Mouse (Mus musculus) stomach, postnatal 0 days (tissue): Measurements from ENCODE around the gene Rnf207.

Source experiments
- CTCF ChIP-seq: IDR thresholded peaks from 2 replicates; pipeline ENCODE4 v1.5.1; 2016; ENCODE audit warnings: antibody characterized with exemption, low read depth, mild to moderate bottlenecking, moderate library complexity
- EP300 ChIP-seq: optimal IDR thresholded peaks from 2 replicates; pipeline ENCODE3; 2016; ENCODE audit warnings: antibody characterized with exemption

DNA sequence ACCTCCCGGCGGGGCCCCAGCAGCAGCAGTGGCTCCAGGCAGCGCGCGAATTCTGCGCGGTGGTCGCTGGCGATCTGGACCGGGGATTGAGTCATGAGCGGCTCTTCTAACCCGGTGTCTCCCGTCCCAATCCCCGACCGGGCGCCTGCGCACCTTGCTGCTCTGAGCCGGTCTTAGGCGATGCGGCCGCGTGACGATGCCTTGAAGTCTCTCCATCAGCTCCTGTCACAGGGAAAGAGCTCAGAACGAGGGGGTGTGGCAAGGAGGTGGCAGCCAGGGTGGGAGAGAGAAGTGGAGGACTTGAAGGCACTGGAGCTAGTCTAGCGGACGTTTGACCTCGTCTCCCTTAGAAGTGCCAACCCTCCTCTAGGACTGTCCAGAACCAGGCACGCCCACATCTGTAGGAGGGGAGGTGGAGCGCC, 5.6 kb downstream of the Rnf207 start:
- TF ChIP-seq CTCF = no peak
- no peak for TF ChIP-seq EP300
